Mouse (Mus musculus) G1E-ER4 (cell line): ENCODE data around the gene Thegl. TPM values are rescaled to one million over a fixed set of nuclear protein-coding genes. Genes with fewer than 3 reads are reported as not detected.

Experiments
- GATA1 ChIP-seq: IDR thresholded peaks from one replicate; pipeline ENCODE4 v1.8.0; 2012; ENCODE audit warnings: low read length, inconsistent platforms
- polyA plus RNA-seq: library from polyadenylated mRNA; stranded (reverse); fragments of >175 nt; gene quantifications from 2 replicates; pipeline ENCODE4 v1.2.3, GENCODE M21; 2012

Thegl gene
- polyA plus RNA-seq, 1 experiment: not detected

DNA sequence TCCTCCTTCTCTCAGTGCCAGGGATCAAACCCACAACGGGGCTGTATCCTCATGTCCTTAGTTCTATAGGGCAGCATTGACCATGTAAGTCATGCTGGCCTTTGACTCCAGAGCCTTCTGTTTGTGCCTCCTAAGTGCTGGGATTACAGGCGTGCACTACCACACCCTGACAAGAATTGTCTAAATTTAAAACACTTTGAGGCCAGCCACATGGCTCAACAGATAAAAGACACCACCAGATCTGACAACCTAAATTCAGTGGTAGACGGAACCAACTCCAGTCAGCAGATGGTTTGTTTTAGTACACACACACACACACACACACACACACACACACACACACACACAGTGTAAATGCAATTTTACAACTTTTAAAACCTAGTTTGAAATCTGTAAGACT, 12.2 kb downstream of the Thegl start:
- TF ChIP-seq GATA1: no peak

DNA sequence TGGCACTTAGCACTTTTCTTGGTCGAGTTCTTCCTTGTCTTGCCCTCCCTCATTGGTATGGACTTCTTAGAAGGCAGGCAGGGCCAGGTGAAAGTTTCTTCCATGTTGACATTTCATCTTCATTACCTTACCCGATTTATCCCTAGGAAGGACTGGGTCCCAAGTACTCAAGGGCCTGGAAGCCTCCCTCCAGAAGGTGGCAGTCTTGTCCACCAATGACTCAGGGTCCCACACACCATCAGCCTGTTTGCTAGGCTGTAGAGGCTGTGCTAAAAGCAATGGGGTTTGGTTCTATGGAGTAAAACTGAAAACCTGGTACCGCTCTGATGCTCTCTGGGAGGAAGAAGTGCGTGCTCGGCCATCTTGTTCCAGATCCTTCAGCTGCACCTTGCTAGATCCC, 13.9 kb downstream of the Thegl start:
- no peak for TF ChIP-seq GATA1

DNA sequence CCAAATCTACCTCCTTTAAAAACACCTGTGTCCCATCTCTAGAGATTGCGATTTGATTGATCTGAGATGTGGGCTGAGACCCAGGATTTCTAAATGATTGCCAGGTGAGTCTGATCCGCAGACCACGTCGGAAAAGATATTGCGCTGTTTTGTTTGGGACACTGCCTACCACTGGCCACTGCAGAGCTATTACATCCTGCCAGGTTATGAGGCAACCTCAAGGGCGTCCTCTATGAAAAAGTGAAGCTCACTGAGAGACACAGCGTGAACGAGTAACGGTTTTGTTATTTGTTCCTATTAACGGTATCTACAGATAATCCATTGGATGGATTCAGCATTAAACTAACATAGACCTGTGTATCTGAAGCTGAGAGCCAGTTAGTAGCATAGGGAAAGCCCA, 22.6 kb downstream of the Thegl start:
- no peak for TF ChIP-seq GATA1

DNA sequence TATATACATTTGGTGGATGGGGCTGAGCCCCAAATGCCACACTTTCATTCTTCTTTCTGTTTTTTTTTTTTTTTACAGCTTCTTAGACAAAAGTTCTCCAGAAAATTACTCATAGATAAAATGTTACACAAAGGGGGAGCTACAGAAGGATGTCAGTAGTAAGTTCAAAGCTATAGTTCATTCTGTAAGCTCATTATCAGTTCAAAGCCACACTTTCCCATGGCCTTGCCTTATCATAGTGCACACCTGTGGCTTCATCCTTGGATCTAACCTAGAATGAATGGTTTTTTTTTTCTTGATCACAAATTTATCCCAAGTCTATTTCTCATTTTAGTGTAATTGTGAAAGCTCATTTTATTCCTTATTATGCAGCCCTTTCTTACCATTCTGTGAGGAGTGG, 23.6 kb downstream of the Thegl start:
- no peak for TF ChIP-seq GATA1

DNA sequence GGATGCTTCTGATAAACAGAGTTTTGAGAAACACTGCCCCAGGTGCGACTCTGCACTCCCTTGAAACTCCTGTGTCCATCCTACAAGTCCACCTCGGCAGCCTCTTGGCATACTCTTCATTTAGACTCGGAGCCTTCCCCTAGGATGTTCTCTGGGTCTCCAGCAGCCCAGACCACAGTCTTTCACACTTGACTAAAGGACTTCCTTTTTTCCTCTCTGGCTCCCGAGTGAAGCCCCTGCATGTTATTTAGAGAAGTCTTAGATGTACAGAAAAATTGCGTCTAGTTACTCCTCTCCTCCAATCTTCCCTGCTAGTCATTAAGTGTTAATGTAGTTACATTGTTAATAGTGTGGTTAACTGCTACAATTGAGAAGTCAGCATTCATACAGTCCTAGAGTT, 28.5 kb downstream of the Thegl start:
- TF ChIP-seq GATA1: no peak

DNA sequence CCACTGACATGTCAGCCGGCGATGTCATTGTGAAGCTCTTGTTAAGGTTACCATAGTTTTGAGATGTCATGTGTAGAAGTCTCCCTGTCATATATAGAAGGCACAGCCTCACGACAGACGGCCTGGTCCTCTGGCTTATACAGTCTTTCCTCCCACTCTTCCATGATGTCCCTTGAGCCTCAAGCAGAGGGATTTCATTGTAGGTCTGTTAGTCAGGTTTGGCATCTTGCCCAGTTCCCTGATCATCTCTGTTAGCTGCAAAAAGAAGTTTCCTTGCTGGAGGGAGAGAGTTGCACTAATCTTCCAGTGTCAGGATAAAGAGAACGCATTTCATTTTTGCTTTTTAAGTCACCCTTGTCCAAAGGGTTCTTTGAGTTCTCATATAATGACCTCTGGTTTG, 36.8 kb downstream of the Thegl start:
- no peak for TF ChIP-seq GATA1

DNA sequence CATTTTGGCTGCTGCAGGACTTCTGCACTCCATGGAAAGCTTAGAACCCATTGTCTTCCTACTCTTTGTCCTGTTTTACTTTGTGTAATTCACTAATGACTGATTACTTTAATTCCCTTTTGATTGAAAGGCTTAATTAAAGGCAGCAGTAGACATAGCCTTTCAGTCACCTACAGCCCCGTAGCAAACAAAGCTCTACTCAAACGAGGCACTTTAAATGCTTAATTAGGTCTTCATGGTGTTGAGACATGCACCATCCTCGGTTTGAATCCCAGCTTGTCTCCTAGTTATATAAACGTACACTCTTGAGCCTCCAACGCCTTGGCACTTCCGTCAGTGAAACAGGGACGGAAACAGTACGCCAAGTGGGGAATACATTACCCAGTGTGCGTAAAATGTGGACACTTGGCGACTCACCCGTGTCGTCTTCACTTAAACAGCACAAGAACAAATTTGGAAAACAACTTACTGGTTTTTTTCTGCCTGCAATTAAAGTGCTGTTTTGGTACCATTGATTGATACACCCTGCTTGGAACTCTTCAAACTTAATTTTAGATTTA, 41.1 kb downstream of the Thegl start:
- no peak for TF ChIP-seq GATA1

DNA sequence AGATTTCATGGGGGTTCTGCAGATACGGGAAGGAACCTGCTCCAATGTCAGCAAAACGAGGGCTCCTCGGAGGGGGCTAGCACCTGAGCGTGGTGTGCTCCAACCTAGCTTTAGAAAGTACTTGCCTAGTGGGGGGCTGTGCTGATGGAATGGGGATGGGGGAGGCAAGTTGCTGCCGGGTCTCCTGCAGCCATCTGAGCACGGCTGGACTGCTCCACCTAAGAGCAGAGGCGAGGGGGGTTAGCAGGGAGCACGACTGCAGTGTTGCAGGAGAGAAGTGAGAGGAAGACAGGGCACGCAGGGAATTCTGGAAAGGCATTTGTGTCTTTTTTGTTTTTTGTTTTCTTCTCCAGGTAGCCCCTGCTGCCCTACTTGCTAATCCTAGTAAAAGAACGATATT, 44.5 kb downstream of the Thegl start:
- no peak for TF ChIP-seq GATA1

DNA sequence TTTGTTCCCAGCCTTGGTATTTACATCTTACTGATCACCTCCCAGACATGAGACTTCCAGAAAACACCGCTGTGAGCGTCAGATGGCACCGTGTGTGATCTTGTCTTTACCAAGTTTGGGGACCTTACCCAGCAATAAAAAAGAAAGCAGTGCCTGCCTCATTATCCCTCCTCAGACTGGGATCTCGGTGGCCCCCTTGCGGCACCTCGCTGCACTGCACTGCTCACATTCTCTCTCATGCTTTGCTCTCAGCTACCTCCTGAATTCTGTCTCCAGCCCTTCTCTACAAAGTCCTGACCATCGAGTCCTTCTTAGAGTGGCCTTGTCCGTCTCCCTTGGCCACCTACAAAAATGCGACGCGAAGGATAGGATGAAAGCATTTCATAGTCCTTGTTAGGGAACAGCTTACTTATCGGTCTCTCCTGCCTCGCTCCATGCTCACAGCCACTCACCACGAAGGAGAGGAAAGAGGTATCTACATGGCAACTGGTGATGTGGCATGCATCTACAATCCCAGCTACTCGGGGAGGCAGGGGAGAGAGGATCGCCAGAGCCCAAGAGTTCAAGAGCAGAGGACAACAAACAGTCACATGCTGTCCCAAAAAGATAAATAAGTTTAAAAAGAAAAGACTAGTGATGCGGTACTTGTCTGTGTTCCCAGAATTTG, 45.7 kb downstream of the Thegl start:
- no peak for TF ChIP-seq GATA1

DNA sequence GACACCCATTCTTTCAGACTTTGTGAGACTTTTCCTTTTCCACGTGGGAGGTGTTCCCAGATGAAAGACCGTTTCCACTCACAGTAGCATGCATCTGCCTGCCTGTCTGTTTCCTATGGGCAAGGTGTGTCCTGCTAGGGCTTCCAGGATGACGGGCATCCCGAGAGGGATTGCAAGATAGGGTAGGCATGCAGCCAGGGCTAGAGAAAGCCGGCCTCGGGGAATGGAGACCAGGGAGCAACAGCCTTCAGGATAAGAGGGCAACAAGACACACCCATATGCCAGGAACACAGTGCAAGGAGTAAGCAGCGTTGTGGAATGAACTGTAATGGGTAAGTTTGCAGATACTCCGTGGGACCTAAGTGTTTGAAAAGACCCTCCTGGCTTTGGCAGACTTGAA, 51.5 kb downstream of the Thegl start:
- TF ChIP-seq GATA1: no peak

DNA sequence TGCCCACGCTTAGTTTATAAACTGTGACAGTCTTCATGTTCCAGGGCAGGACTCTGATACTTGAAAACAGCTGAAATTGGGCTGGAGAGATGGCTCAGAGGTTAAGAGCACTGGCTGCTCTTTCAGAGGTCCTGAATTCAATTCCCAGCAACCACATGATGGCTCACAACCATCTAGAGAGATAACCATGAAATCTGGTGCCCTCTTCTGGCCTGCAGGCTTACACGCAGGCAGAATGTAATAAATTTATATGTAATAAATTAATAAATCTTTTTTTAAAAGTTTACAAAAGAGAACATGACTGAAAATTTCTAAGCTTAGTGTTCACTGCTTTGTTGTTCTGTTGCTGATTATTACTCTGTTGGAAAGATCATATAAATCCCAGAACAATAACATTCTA, 55.2 kb downstream of the Thegl start:
- no peak for TF ChIP-seq GATA1

DNA sequence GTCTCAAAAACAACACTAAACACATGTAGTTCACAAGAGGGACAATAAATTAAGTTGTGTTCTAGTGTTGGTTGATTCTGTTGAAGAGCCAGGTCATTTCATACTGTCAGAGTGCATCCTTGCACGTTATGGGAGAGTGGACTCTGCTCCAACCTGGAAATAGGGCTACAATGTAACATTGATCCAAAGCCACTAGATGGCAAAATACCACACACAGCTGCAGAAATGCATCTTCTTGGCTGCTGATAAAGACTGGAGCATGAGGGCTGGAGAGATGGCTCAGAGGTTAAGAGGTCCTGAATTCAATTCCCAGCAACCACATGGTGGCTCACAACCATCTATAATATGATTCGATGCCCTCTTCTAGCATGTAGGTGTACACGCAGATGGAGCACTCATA, 55.8 kb downstream of the Thegl start:
- no peak for TF ChIP-seq GATA1

DNA sequence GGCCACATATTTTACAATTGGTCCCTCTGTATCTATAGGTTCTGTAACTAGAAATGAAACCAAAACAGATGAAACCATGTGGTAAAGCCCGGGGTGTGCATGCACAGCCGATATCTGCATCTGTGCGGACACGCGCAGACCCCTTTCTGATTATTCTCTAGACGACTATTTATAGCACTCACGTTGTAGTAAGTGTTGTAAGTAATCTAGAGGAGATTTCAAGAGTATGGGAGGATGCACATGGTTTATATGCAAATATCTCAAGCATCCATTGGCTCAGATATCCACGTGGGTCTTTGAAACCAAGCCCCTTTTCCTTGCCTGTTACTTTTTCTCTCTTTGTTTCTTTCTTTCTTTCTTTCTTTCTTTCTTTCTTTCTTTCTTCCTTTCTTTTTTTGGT, 58.0 kb downstream of the Thegl start:
- TF ChIP-seq GATA1: no peak

DNA sequence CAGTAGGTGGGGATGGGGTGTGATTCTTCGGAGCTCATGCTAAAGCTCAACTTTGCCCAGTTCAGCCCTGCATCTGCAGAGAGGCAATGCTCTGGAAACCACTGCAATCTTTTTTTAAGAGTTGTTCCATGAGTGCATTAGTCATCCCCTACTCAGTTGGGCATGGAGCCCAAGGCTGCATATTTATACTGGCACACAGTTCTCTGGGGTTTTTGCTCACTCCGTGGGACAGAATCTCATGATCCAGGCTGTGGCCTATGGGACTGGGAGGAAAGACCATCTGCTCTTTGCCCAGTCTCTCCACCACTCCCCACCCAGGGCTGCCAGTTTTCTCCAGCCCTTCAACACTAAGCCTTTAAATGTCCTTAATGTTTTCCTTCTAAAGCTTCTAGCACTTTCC, 59.1 kb downstream of the Thegl start:
- TF ChIP-seq GATA1: no peak

DNA sequence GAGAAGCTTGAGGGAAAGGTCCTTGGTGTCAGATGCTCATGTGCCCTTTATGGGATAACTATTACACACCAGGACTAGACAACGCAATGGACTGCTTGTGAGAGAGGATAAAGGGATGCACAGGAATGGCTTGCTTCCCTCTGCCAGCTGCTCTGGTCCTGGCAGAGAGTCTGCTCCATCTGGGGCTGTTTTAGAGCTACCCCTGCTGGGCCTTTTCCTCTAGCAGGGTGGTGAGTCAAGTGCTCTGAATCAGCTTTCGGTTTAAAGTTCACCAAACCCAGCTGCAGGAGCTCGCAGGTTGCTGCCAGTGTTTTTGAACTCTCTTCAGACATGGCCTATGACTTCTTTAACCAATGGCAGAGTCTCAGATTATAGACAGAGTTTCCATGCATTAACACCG, 60.1 kb downstream of the Thegl start:
- no peak for TF ChIP-seq GATA1

DNA sequence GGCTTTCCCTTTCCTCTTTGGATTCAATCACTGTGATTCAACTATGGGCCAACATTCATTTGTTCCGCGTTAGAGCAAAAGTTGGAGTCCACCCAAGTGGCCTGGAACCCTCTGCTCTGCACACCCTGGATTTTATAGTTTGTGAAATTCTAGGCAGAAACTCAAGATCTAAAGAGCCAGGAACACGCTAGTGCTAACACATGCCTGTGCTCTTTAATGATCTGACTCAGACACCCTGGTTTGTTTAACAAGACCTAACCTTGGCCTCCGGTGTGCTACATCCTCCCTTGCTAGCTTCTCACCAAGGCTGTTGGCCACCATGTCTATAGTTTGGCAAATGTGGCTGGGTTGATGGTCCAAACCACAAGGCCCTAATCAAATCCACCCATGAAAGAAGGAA, 64.9 kb downstream of the Thegl start:
- TF ChIP-seq GATA1: no peak

DNA sequence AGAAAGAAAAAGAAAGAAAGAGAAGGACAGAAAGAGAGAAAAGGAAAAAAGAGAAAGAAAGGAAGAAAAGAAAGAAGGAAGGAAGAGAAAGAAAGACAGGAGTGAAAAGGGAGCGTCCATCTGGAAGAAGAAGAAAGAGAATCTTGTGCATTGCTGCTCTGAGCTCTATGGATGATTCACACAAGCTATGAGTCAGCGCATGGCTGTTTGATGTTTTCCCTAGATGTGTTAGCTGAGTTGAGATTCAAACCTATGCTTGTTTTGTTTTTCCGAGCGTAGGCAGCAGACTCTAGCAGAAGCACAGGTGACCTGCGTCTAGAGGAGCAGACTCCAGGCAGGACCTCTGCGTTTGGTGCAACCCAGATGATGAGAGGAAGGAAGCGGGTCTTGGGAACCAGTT, 66.9 kb downstream of the Thegl start:
- no peak for TF ChIP-seq GATA1

DNA sequence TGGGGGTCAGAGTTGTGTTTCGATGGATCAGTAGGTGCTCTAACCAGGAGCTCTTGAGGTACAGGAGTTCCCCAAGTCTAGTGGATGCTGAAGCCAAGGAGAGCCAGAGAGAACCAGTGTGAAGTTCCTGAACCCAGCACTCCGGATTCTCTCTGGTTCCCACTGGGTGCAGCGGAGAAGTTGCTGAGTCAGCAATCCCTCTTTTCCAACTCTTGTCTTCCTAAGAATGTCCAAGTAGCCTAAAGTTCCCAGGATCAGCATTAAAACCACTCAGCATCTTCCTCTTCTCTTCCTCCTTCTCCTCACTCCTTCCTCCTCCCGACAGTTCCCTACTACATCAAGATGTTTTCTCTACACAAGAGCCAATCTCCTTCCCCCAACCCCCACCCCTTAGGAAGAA, 68.6 kb downstream of the Thegl start:
- no peak for TF ChIP-seq GATA1
